Mouse (Mus musculus) neural tube, embryonic 14.5 days (tissue): ENCODE results near the gene Gm17482. TPM values are rescaled to one million over a fixed set of nuclear protein-coding genes. Genes with fewer than 3 reads are reported as not detected.

ENCODE experiments used
- ATAC-seq: fragments of 200-750 bp; cut with Nextera tagmentation; 2 replicates; pipeline ENCODE4 v1.8.0; 2017; ENCODE audit warnings: low read depth, mild to moderate bottlenecking, moderate TSS enrichment, moderate library complexity
- H3K27ac ChIP-seq: fragments of 300-500 bp; sonication (generic); 2 replicates; pipeline ENCODE4 v1.5.1; 2014; ENCODE audit warnings: low read depth, mild to moderate bottlenecking, control low read depth, low read length, moderate library complexity, mixed read lengths
- H3K27me3 ChIP-seq: fragments of 300-500 bp; sonication (generic); 2 replicates; pipeline ENCODE4 v1.6.1; 2014; ENCODE audit warnings: low read length; ENCODE audit not compliant: control insufficient read depth, insufficient read depth
- H3K36me3 ChIP-seq: fragments of 300-500 bp; sonication (generic); 2 replicates; pipeline ENCODE4 v1.6.1; 2014; ENCODE audit warnings: low read length, mixed read lengths; ENCODE audit not compliant: control insufficient read depth, insufficient read depth
- H3K4me1 ChIP-seq: fragments of 300-500 bp; sonication (generic); 2 replicates; pipeline ENCODE4 v1.6.1; 2014; ENCODE audit warnings: low read length; ENCODE audit not compliant: control insufficient read depth, insufficient read depth
- H3K4me2 ChIP-seq: fragments of 300-500 bp; sonication (generic); 2 replicates; pipeline ENCODE4 v1.6.1; 2014; ENCODE audit warnings: mild to moderate bottlenecking, low read depth, low read length, control low read depth
- H3K4me3 ChIP-seq: fragments of 300-500 bp; sonication (generic); 2 replicates; pipeline ENCODE4 v1.5.1; 2014; ENCODE audit warnings: low read depth, low read length, control low read depth, mixed read lengths
- H3K9ac ChIP-seq: fragments of 300-500 bp; sonication (generic); replicated peaks from 2 replicates; pipeline ENCODE4 v1.6.1; 2014; ENCODE audit warnings: low read depth, mild to moderate bottlenecking, control low read depth, low read length, mixed read lengths
- H3K9me3 ChIP-seq: fragments of 300-500 bp; sonication (generic); 2 replicates; pipeline ENCODE4 v1.6.1; 2016; ENCODE audit warnings: low read length; ENCODE audit not compliant: control insufficient read depth
- WGBS: fragments of 180-500 bp; shearing (Covaris S2); extraction: QIAGEN DNeasy Blood & Tissue Kit; methylation state at CpG from one replicate; pipeline ENCODE4 v1.1.7; 2014; 5-methylcytosine and 5-hydroxymethylcytosine counted together
- polyA plus RNA-seq: library from polyadenylated mRNA; unstranded; fragments of >200 nt; fragmentation: Nextera tagmentation; extraction: Ambion mirVana; gene quantifications from 2 replicates; pipeline ENCODE4 v1.2.1, GENCODE M21; 2014

The Gm17482 gene
- polyA plus RNA-seq, 1 experiment from 2014 or later: not detected

DNA sequence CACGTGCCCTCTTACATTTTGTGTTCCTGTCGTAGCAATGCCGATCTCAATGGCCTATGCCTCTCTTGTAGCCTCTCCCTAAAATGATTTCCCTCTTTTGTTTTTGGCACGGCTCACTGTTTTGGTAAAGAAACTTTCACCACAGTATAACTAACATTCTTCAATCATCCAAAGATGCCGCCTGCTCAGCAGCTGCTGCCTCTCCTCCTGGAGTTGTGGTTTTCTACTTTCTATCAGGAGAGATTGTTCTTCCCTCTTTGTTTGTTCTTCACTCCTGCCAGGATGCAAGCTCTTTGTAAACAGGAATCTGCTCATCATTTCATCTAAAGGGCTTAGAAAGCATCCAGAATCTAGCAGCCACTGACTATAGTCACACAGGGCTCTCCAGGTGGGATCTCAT, 39.6 kb downstream of the Gm17482 start:
- Histone ChIP-seq H3K9ac (no peak overlapping the region), H3K36me3 (no peaks in the 10 kb centered on the region; the same call in 1 of the 2 replicates), H3K27ac (no peak overlapping the region), H3K4me2 (no peak overlapping the region), H3K27me3 (no peaks in the 10 kb centered on the region), H3K4me1 (no peaks in the 10 kb centered on the region), H3K9me3 (no peaks in the 10 kb centered on the region), H3K4me3 (no peak overlapping the region)
- ATAC-seq: no peak
- WGBS: 87% methylated on average over 5 of the region's 5 CpGs

DNA sequence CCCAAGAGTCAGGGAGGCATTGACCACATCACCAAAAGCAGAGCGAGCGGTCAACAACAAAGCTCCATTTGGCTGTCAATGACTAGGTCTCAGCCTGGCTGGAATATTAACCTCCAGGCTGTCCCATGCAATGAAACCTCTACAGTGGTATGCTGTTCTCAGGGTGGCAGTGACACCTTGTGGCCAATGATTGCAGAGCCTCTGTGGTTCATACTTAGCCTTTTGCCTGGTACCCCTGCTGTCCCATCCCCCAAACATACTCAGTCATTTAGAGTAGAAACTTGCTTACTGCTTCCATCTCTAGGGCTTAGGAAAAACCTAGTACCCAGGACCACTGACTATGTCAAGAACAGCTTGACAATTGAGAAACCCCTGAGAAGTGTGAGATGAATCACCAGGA, 40.8 kb downstream of the Gm17482 start:
- Histone ChIP-seq H3K9ac (no peak overlapping the region), H3K4me1 (no peaks in the 10 kb centered on the region), H3K4me2 (no peak overlapping the region), H3K4me3 (no peak overlapping the region), H3K27ac (no peak overlapping the region), H3K9me3 (no peaks in the 10 kb centered on the region), H3K27me3 (no peaks in the 10 kb centered on the region), H3K36me3 (no peaks in the 10 kb centered on the region; the same call in 1 of the 2 replicates)
- peak; percentile 92; the same call in 1 of the 2 replicates for ATAC-seq
- WGBS: 49% methylated on average over 2 of the region's 2 CpGs

DNA sequence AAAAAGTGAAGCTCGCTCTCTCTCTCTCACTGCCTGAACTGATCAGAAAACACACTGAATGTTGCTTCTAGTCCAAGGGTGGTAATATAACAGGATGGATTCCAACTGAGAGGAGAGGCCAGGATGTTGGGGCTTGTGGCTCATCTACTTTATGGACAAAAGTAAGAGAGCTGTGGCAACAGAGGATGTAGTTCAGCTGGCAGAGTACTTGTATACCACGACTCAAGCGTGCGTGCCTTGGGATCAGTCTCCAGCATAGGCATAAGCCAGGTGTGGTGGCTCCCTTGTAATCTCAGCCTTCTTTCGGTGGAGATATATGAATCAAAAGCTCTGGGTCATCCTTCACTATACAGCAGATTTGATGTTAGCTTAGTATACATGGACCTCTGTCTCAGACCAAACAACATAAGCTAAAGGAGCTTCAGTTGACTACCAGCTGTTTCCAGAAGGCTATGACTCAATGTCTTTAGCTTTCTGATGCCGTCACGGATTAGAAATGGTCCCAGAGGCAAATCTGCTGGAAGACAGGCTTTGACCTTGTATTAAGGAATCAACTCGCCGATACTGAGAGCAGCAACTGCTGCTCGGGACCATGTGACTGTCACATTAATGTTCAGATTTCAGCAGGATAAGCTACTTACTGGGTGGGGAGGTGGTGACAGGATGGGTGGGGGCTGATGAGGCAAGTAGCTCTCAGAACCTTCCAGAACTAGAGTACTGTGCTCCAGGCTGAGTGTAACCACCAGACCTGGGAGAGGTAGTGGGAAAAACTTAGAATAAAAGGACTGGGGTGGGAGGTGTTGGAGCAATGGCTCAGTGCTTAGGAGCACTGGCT, 41.6 kb downstream of the Gm17482 start:
- H3K9ac ChIP-seq: no peak overlapping the region
- no peak overlapping the region for H3K27ac ChIP-seq
- H3K36me3 ChIP-seq: no peaks in the 10 kb centered on the region
- no peaks in the 10 kb centered on the region for H3K4me1 ChIP-seq
- H3K4me3 ChIP-seq: no peak overlapping the region
- no peak overlapping the region for H3K4me2 ChIP-seq
- no peaks in the 10 kb centered on the region for H3K27me3 ChIP-seq
- ATAC-seq: no peak
- 89% methylated on average over 10 of the region's 10 CpGs for WGBS
- no peaks in the 10 kb centered on the region for H3K9me3 ChIP-seq

DNA sequence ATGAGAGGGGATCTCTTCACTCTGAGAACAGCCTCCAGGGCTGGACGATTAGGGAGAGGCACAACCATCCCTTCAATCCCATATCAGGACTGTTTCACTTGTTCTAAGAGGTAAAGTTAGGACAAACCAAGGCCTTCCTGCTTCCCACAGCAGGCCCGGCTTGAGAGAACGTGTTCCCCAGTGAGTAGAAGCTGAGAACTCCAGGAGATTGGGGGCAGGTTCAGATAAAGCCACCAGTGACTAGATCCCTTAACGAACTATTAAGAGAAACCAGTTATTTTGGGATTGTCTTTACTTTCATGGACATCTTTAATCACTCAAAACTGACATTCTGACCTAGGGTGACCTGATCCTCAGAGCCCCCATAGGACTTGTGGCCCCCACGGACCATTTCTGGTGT, 42.4 kb downstream of the Gm17482 start:
- ATAC-seq: no peak
- no peak overlapping the region for H3K9ac ChIP-seq
- no peak overlapping the region for H3K4me3 ChIP-seq
- no peaks in the 10 kb centered on the region for H3K9me3 ChIP-seq
- H3K36me3 ChIP-seq: no peaks in the 10 kb centered on the region
- no peak overlapping the region for H3K4me2 ChIP-seq
- 78% methylated on average over 5 of the region's 5 CpGs for WGBS
- H3K27me3 ChIP-seq: no peaks in the 10 kb centered on the region
- H3K27ac ChIP-seq: no peak overlapping the region
- no peaks in the 10 kb centered on the region for H3K4me1 ChIP-seq

DNA sequence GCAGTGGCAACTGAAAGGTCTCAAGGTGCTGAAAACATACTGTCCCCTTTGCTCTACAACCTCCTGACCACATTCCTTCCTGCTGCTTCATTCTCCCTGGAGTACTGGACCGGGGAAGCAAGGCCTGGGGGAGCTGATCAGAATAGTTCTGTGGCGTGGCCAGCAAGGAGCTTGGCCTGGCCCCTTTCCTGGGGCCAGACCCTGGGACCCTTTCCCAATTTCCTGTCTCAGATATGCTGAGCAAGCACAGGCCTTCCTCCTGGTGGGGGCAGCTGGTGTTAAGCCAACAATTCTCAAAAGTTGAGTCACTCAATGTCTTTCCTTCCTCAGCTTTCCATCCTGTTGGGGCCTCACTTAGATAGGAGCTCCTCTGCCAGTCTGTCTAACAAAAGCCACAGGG, 42.9 kb downstream of the Gm17482 start:
- Histone ChIP-seq H3K27me3 (no peaks in the 10 kb centered on the region), H3K4me2 (no peak overlapping the region), H3K36me3 (no peaks in the 10 kb centered on the region), H3K4me3 (no peak overlapping the region), H3K4me1 (no peaks in the 10 kb centered on the region), H3K27ac (no peak overlapping the region), H3K9ac (no peak overlapping the region), H3K9me3 (no peaks in the 10 kb centered on the region)
- ATAC-seq: no peak
- 60% methylated on average over 2 of the region's 2 CpGs for WGBS

DNA sequence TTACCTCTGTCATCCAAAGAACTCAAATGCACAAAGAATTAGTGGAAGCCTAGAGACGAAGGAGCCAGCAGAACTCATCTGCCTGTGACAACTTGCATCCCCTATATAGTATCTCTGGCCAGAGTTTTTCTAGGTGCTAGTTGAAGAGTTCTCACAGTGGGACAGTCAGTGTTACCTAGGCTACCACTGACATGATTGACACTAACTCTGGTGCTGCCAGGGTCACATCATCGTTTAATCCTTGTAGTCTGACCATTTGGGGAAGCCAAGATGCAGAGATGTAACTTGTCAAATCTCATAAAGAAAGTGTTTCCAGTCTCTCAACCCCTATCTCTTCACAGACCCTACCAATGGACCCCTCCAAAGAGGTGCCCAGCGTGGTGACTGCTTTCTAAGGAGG, 44.2 kb downstream of the Gm17482 start:
- Histone ChIP-seq H3K27ac (no peak overlapping the region), H3K27me3 (no peaks in the 10 kb centered on the region), H3K4me1 (no peaks in the 10 kb centered on the region), H3K4me2 (no peak overlapping the region), H3K9ac (no peak overlapping the region), H3K4me3 (no peak overlapping the region), H3K36me3 (no peaks in the 10 kb centered on the region), H3K9me3 (no peaks in the 10 kb centered on the region)
- ATAC-seq: no peak
- WGBS: 78% methylated on average over 3 of the region's 3 CpGs

DNA sequence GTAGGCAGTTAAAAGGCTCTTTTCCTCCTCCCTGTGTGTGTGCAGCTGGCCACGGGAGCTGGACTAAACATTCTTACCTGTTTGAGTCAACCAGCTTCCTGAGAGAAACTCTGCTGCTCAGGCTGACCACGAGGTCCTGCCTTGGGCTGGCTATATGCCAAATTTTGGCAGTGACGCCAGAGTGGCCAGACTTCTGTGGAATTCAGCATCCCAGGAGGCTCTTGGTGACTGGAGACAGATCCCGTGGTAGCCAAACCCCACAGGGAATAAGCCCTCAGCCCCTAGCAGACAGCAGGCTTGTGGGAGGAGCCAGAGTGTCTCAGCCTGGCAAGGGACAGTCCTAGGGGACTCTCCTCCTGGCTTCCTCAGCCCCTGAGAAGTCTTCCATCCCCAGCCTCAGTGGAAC, 44.7 kb downstream of the Gm17482 start:
- Histone ChIP-seq H3K36me3 (no peaks in the 10 kb centered on the region), H3K4me2 (no peak overlapping the region), H3K4me1 (no peaks in the 10 kb centered on the region), H3K9me3 (no peaks in the 10 kb centered on the region), H3K9ac (no peak overlapping the region), H3K4me3 (no peak overlapping the region), H3K27me3 (no peaks in the 10 kb centered on the region), H3K27ac (no peak overlapping the region)
- no peak for ATAC-seq
- 21% methylated on average over 4 of the region's 4 CpGs for WGBS

DNA sequence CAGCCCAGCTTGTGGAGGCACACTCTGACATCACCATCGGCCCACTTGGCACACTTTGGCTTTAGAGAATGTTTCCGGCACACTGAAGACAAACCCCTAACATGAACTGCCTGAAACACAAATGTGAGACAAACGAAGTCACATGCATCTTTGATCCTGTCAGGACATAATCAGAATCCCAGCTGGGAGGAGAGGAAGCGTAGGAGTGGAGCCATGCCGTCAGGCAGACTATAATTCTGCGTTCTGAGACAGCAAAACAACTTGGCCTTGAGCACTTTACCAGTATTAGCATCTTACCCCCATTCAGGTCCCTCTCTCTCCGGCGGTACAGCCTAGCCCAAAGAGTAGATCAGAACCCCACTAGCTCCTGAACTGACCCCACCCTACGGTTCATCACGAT, 46.2 kb downstream of the Gm17482 start:
- H3K9me3 ChIP-seq: no peaks in the 10 kb centered on the region
- no peak overlapping the region for H3K9ac ChIP-seq
- no peaks in the 10 kb centered on the region for H3K27me3 ChIP-seq
- ATAC-seq: no peak
- 81% methylated on average over 10 of the region's 10 CpGs for WGBS
- no peaks in the 10 kb centered on the region for H3K4me1 ChIP-seq
- no peak overlapping the region for H3K27ac ChIP-seq
- no peak overlapping the region for H3K4me2 ChIP-seq
- H3K36me3 ChIP-seq: no peaks in the 10 kb centered on the region
- H3K4me3 ChIP-seq: no peak overlapping the region

DNA sequence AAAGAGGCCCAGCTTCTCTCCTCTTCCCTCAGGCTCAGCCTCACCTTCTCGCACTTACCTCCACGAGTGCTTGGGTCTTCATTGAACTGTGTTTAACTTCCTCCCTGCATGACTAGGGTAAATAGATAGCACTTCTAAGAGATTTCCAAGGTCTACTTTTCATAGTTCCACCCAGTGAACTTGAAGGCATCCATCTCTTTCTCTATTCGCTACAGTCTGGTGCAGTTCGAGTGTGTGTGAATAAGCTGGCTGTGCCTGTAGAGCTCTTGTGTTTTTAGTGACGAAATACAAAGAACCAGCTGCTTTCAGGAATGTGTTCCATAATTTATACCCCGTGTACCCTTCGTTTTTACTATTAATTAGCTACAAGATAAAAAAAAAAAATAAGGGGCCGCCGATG, 47.6 kb downstream of the Gm17482 start:
- Histone ChIP-seq H3K4me2 (no peak overlapping the region), H3K4me3 (no peak overlapping the region), H3K36me3 (no peaks in the 10 kb centered on the region), H3K9me3 (no peaks in the 10 kb centered on the region), H3K9ac (no peak overlapping the region), H3K27me3 (no peaks in the 10 kb centered on the region), H3K4me1 (no peaks in the 10 kb centered on the region), H3K27ac (no peak overlapping the region)
- no peak for ATAC-seq
- 61% methylated on average over 9 of the region's 9 CpGs for WGBS
